In genomic region chr5:72984091-72984490, GRCm38 (mm10) we compare ENCODE assay signal across 9 mouse cellular contexts. TPM values are rescaled to one million over a fixed set of nuclear protein-coding genes. Genes with fewer than 3 reads are reported as not detected.
DNase-seq lines count a peak whose midpoint lies in the region; ATAC-seq and TF ChIP-seq lines count a peak whose summit lies in the region.
"Had no signal": no experiment of that assay in that cellular context is flagged by ENCODE, and none has a peak within 500 bp of the region (broad histone marks: within the 10 kb centered on the region; RNA-seq: fewer than 3 reads in every experiment).

No protein-coding gene starts in this region.

- no peaks in the 10 kb centered on the region for H3K27me3 ChIP-seq in forebrain, postnatal 0 days (ENCODE audit: insufficient read depth, low read length)
- H3K27me3 ChIP-seq in forebrain, embryonic 16.5 days (replicated peaks; ENCODE audit: control insufficient read depth, insufficient read depth, low read length) = no peaks in the 10 kb centered on the region
- no peaks in the 10 kb centered on the region for H3K27me3 ChIP-seq in liver, adult 2 months (ENCODE audit: control insufficient read depth, insufficient read depth, low read length)
- no peaks in the 10 kb centered on the region for H3K27me3 ChIP-seq in liver, embryonic 11.5 days (replicated peaks; ENCODE audit: control insufficient read depth, insufficient read depth, low read length)

- TF ChIP-seq CTCF in forebrain, postnatal 0 days (IDR thresholded peaks at IDR 0.05; ENCODE audit: low read depth) = peak; percentile 88
- TF ChIP-seq CTCF in liver, adult 2 months (IDR thresholded peaks at IDR 0.05; ENCODE audit: low read depth, low read length) = peak; percentile 48

- H3K27ac ChIP-seq in forebrain, postnatal 0 days (ENCODE audit: low read depth, low read length) = no peak overlapping the region
- no peak overlapping the region for H3K27ac ChIP-seq in forebrain, embryonic 16.5 days (ENCODE audit: low read length)
- H3K27ac ChIP-seq in liver, adult 2 months (replicated peaks; ENCODE audit: insufficient read depth, low read depth, low read length) = no peak overlapping the region
- no peak overlapping the region for H3K27ac ChIP-seq in liver, embryonic 11.5 days (ENCODE audit: low read depth, low read length)

- whole genome bisulfite sequencing in forebrain, postnatal 0 days = 6% methylated on average over 2 of the region's 2 CpGs
- WGBS in forebrain, embryonic 16.5 days = 9% methylated on average over 2 of the region's 2 CpGs
- WGBS in liver, adult 2 months = 4% methylated on average over 2 of the region's 2 CpGs
- 5% methylated on average over 2 of the region's 2 CpGs for WGBS in liver, embryonic 11.5 days

- no peak for TF ChIP-seq POLR2A in liver, adult 2 months (IDR thresholded peaks at IDR 0.05; ENCODE audit: extremely low read depth, insufficient read depth, low read length)

- peak; percentile 76 for DNase-seq in forebrain, postnatal 0 days
- DNase-seq in liver, adult 2 months (ENCODE audit: extremely low read depth, low read depth, low spot score) = peak; percentile 45
- DNase-seq in liver, embryonic 11.5 days (ENCODE audit: low spot score) = no peak
- DNase-seq in NIH3T3 (ENCODE audit: low read depth) = peak; percentile 79
- peak; percentile 52 for DNase-seq in forelimb bud, embryonic 11.5 days (ENCODE audit: low read depth, low spot score)
- DNase-seq in retina, postnatal 1 day = peak; percentile 74
- no peak for DNase-seq in thymus, postnatal 25 days

- ATAC-seq in forebrain, postnatal 0 days = peak; percentile 60
- no peak for ATAC-seq in forebrain, embryonic 16.5 days
- ATAC-seq in liver, embryonic 11.5 days (replicated peaks; ENCODE audit: low FRiP score) = no peak

- H3K4me3 ChIP-seq in forebrain, postnatal 0 days (ENCODE audit: low read depth, low read length) = no peak overlapping the region
- no peak overlapping the region for H3K4me3 ChIP-seq in forebrain, embryonic 16.5 days (replicated peaks; ENCODE audit: low read length)
- no peak overlapping the region for H3K4me3 ChIP-seq in liver, adult 2 months (ENCODE audit: insufficient read depth, low read depth, low read length)
- no peak overlapping the region for H3K4me3 ChIP-seq in liver, embryonic 11.5 days (ENCODE audit: low read depth, low read length)

- H3K4me1 ChIP-seq in forebrain, postnatal 0 days (ENCODE audit: insufficient read depth) = no peaks in the 10 kb centered on the region
- H3K4me1 ChIP-seq in forebrain, embryonic 16.5 days (replicated peaks; ENCODE audit: control insufficient read depth, insufficient read depth, low read length) = no peaks in the 10 kb centered on the region
- H3K4me1 ChIP-seq in liver, adult 2 months (ENCODE audit: control insufficient read depth, insufficient read depth, low read length) = no peaks in the 10 kb centered on the region
- no peaks in the 10 kb centered on the region for H3K4me1 ChIP-seq in liver, embryonic 11.5 days (replicated peaks; ENCODE audit: control insufficient read depth, insufficient read depth, low read length)

- no peak overlapping the region for H3K4me2 ChIP-seq in forebrain, postnatal 0 days (ENCODE audit: low read depth)
- no peak overlapping the region for H3K4me2 ChIP-seq in forebrain, embryonic 16.5 days (ENCODE audit: low read length)
- no peak overlapping the region for H3K4me2 ChIP-seq in liver, embryonic 11.5 days

- no peaks in the 10 kb centered on the region for H3K79me2 ChIP-seq in liver, adult 2 months (ENCODE audit: control insufficient read depth, insufficient read depth, low read length)

- no peak overlapping the region for H3K9ac ChIP-seq in forebrain, postnatal 0 days
- no peak overlapping the region for H3K9ac ChIP-seq in forebrain, embryonic 16.5 days (replicated peaks; ENCODE audit: low read depth, low read length)
- no peak overlapping the region for H3K9ac ChIP-seq in liver, adult 2 months (ENCODE audit: low read depth, low read length)
- H3K9ac ChIP-seq in liver, embryonic 11.5 days (ENCODE audit: low read depth, low read length) = no peak overlapping the region

- H3K36me3 ChIP-seq in forebrain, postnatal 0 days (ENCODE audit: insufficient read depth) = peaks cover 6% of the 10 kb centered on the region; the same call in 1 of the 2 replicates
- H3K36me3 ChIP-seq in forebrain, embryonic 16.5 days (ENCODE audit: control insufficient read depth, insufficient read depth) = no peaks in the 10 kb centered on the region
- peaks cover 7% of the 10 kb centered on the region for H3K36me3 ChIP-seq in liver, adult 2 months (ENCODE audit: control insufficient read depth, insufficient read depth, low read length)
- H3K36me3 ChIP-seq in liver, embryonic 11.5 days (ENCODE audit: control insufficient read depth, insufficient read depth, low read length) = 0 out of 2 replicates have a peak, but pooled peaks cover 2% of the 10 kb centered on the region

- H3K9me3 ChIP-seq in forebrain, postnatal 0 days (ENCODE audit: low read length) = no peaks in the 10 kb centered on the region
- no peaks in the 10 kb centered on the region for H3K9me3 ChIP-seq in forebrain, embryonic 16.5 days (ENCODE audit: control insufficient read depth, low read length)
- H3K9me3 ChIP-seq in liver, embryonic 11.5 days (ENCODE audit: control insufficient read depth, low read length) = no peaks in the 10 kb centered on the region

RNA-seq across cellular contexts. Expression of gene Gm10135, which starts 9.6 kb away (rescaled TPM):
- not detected in 2 replicates for total RNA-seq in forebrain, postnatal 0 days (2014; rRNA removed)
- polyA plus RNA-seq in forebrain, postnatal 0 days (2015; fragmentation: Nextera tagmentation; extraction: Ambion mirVana) = not detected in 2 replicates
- not detected in 2 replicates for polyA plus RNA-seq in forebrain, embryonic 16.5 days (2015; fragmentation: Nextera tagmentation; extraction: Ambion mirVana)
- total RNA-seq in liver, adult 2 months (2014; rRNA removed) = not detected in 2 replicates
- polyA plus RNA-seq in liver, adult 2 months (2012; rRNA removed) = not detected in 2 replicates
- not detected in 2 replicates for polyA plus RNA-seq in liver, embryonic 11.5 days (2014; fragmentation: Nextera tagmentation; extraction: Ambion mirVana)
- total RNA-seq: layer of hippocampus, postnatal 14 days had no signal

RNA-seq across cellular contexts. Expression of gene Slc10a4, which starts 22.6 kb away (rescaled TPM):
- total RNA-seq in forebrain, postnatal 0 days (2014; rRNA removed) = 6.5 and 14.2 TPM in 2 replicates
- polyA plus RNA-seq in forebrain, postnatal 0 days (2015; fragmentation: Nextera tagmentation; extraction: Ambion mirVana) = 21.3 and 27.0 TPM in 2 replicates
- 17.1 and 29.3 TPM in 2 replicates for polyA plus RNA-seq in forebrain, embryonic 16.5 days (2015; fragmentation: Nextera tagmentation; extraction: Ambion mirVana)
- total RNA-seq in liver, adult 2 months (2014; rRNA removed) = not detected in 2 replicates
- not detected in 2 replicates for polyA plus RNA-seq in liver, adult 2 months (2012; rRNA removed)
- 0.37 and 0.62 TPM in 2 replicates for polyA plus RNA-seq in liver, embryonic 11.5 days (2014; fragmentation: Nextera tagmentation; extraction: Ambion mirVana)

Comparison
In these comparisons a context has a peak if more than half of its experiments do, and no peak if none do; other contexts are left out.
1. DNase-seq: peak in forebrain, postnatal 0 days (single experiment), liver, adult 2 months (single experiment), NIH3T3 (single experiment), forelimb bud, embryonic 11.5 days (single experiment) and retina, postnatal 1 day (single experiment); none in liver, embryonic 11.5 days (single experiment) and thymus, postnatal 25 days (single experiment).
2. RNA of gene Slc10a4, which starts 22.6 kb away (polyA plus RNA-seq): 17.1 to 29.3 TPM in forebrain, embryonic 16.5 days and 21.3 to 27.0 TPM in forebrain, postnatal 0 days; 0.37 to 0.62 TPM in liver, embryonic 11.5 days and not detected in liver, adult 2 months; every median in the first group is over 10 times any median in the second.